Mouse (Mus musculus) small intestine, adult 2 months (tissue): ENCODE results near the gene Zfp639.
A peak's percentile ranks its signal among the peaks of the same experiment; 100 is the strongest.

Experiments
- CTCF ChIP-seq: fragments of 200-500 bp; IDR thresholded peaks from 2 replicates; pipeline ENCODE4 v1.5.1; 2012; ENCODE audit warnings: low read depth, mild to moderate bottlenecking, control low read depth, inconsistent platforms, low read length, moderate library complexity, mixed read lengths; ENCODE audit not compliant: insufficient replicate concordance, insufficient read length; ENCODE audit errors: extremely low read depth
- POLR2A ChIP-seq: fragments of 200-500 bp; IDR thresholded peaks from 2 replicates; pipeline ENCODE4 v1.6.1; 2012; ENCODE audit warnings: low read depth, mild to moderate bottlenecking, control low read depth, inconsistent platforms, low read length, moderate library complexity

DNA sequence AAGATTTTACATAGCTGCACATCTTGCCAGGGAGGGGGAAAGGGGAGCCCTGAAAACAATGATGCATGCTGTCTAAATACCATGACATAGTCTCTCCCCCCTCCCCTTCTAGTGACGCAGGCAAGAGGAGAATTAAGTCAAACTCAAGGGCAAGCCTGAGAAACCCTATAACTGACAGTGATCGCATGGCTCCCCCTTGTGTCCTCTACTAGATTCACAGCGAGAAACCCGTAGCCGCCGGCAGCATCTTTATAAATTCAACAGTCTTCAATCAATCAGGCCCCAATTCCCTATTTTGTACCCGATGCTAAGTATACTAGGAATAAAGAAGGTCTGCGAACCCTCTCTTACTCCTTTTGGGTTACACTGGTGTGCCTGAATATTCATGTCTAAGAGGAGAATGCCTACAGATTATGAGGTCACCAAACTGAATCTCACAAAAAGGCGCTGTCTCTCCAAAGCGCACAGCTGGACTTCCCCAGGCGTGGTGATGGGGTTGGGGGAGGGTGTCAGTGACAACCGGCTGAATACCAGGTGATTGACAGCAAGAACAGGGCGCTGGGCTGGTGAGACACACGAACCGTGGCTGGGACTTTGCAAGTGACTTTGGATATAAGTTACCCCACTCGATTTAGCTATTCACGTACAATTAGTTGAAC, 1.3 kb upstream of the Zfp639 start:
- TF ChIP-seq CTCF (peak; percentile 84; the same call in 1 of the 2 replicates), POLR2A (no peak)
